Mouse (Mus musculus): Measurements from ENCODE around the gene Chd6. TPM values are rescaled to one million over a fixed set of nuclear protein-coding genes. Genes with fewer than 3 reads are reported as not detected.
"Not testable (repeated sequence)": the region's sequence is repeated elsewhere in the genome, so short reads cannot be mapped to it uniquely, and the experiment has no call there.

Chd6 gene
- total RNA-seq, 2 experiments from 2014 or later, result 14.6 to 16.3 TPM

DNA sequence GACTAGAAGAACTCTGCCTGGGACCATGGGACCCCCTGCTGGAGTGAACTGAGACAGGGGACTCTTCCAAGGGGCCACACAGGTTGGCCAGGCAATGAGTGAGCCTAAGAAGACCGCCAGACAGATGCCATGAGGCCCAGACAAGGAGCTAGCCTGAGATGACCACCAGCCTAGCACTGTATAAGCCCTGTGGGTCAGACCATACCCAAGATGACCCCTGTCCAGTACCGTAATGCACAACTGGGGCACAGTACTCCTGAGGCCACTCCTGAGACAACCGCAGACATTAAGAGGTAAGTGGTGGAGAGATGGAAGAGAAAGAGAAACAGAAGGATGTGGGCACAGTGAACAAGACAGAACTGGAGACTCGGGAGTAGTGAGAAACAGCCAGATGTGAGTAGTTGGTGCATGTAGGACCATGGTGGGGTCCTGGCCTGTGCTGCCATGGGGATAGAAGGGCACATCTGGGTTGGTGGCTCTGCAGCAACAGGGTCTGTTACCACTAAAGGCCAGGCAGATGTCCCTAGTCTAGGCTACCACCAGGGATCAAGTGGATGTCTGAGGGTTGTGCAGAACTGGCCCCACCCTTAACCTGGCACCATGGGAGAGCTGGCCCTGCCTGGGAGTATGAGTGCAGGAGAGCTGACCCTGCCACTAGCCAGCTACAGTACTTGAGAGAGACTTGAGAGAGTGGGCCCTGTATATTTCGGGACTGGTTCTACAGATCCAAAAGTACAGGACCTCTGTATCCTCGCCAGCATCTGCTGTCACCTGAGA, 111.7 kb downstream of the Chd6 start:
- intact Hi-C loops (cut with DNase I; ENCODE audit: low total_unique reads), result no loop called here

DNA sequence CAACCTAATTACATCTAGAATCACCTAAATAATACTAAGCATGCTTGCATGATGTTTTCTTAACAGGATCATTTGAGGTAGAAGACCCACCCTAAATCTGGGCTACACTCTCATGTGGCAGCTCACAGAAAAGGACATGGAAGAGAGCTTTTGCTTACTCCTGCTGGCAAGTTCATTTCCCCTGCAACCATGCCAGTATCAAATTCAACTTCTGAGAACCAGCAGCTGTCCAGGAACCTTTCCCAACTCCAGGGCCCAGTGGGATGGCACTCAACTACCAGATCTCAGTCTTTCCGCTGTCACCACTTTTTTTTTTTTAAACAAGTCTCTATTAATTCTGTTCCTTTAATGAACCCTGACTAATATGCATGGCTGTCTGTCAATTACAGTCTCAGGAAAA, 114.7 kb downstream of the Chd6 start:
- intact Hi-C loops (cut with DNase I; ENCODE audit: low total_unique reads), result no loop called here
- DNase-seq, result peak; percentile 41

More for the DNA sequence above, 111.7 kb downstream of the Chd6 start:
- DNase-seq, result no peak

DNA sequence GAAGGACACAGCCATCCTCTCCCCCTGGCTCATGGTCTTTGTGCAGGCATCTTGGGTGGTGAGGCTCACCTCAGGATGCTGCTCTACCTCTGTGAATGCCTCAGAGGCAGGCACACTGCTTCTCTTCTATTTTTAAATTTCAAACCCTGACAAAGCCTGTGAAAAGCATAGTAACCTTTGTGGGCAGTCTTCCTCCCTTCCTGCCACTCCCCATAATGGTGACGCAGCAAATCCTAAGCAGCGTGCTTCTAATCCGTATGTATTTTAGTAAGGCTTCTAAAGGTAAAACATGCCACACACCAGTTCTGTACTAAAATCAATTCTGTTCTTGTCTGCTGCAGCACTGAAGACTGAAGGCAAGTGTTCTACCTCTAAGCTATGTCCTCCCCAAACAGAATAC, 116.4 kb downstream of the Chd6 start:
- no peak for DNase-seq
- intact Hi-C loops (cut with DNase I; ENCODE audit: low total_unique reads), result no loop called here

DNA sequence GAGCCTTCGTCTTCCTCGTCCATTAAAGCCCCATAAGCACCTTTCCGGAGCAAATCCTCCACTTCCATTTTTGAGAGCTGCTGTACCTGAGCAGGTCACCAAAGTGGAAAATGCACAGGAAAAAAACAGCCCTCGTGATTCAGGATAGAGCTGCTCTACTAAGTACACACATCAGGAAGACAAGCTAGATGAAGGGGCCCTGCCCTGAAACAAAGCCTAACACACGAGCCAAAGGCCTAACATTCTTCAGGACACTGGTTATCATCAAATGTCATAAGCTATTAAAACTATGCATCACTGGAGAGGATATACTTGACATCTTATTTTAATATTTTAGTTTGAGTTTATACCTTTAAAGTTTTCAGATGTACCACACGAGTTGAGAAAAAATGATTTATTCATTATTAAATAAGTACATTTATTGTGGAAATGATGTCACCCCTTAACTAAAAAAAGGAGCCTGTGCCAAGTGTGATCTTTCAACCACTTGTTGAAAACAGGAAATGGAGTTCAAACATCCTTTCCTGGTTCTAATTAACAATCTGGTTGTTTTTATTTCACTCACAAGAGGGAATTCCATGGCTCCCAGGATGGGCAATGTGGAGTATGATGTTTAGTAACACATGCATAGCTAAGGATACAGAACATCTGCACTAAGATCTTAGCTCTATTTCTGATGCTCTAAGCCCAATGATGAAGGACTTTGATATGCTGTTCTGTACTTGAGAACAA, 118.4 kb downstream of the Chd6 start:
- no peak for DNase-seq

DNA sequence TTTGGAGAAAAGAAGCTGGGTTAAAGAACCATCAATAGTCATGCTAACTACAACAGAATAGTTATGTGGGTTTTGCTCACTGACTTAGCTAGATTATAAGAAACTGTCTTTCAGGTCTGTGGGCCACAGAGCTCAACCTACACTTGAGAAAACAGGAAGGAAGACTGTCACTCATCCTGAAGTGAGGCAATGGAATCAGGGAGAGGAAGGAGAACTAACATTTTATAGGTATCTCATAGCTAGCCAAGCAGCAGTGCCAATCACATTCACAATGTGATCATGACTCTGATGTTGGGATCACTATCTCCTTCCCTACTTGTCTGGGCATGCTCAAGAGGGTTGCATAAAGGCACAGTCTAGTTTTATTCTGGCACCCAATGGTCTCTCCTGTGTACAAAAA, 121.4 kb downstream of the Chd6 start:
- intact Hi-C loops (cut with DNase I; ENCODE audit: low total_unique reads), result no loop called here
- no peak for DNase-seq

More for the DNA sequence above, 118.4 kb downstream of the Chd6 start:
- intact Hi-C loops (cut with DNase I; ENCODE audit: low total_unique reads), result no loop called here

DNA sequence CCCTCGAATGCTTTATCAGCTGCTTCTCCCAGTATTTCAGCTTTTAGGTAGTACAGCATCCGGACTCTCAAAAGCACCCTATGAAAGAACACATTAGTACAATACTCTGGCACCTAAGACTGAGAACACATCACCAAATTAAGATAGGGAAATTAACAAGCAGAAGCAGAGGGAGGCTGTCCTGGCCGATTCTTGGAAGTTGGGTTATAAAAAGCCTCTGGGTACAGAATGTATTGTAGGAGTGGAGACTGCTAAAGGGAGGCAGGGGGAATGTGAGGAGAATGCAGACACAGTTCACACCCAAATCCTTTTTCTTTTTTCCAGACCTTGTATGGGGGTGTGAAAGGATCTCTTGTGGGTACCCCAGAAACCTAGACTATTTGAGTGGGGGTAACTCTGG, 126.2 kb downstream of the Chd6 start:
- intact Hi-C loops (cut with DNase I; ENCODE audit: low total_unique reads), result no loop called here
- DNase-seq, result no peak

DNA sequence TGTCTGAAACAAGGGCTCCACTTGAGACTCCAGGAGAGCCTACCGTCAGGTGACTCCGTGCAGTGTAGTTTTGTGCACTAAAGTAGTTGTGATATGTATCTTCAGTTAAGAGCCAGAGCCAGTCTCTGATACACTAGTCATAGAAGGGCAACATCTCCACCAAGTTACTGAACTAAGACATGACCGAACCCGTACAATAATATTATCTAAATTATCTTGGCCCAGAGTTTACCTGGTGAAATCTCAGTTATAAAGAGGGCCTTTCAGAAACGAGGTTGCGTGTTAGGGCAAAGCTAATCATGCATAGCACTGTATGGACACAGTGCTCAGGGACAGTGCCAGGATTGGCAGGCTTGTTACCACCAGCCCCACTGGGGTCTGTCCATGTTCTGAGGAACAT, 127.1 kb downstream of the Chd6 start:
- intact Hi-C loops (cut with DNase I; ENCODE audit: low total_unique reads), result no loop called here

DNA sequence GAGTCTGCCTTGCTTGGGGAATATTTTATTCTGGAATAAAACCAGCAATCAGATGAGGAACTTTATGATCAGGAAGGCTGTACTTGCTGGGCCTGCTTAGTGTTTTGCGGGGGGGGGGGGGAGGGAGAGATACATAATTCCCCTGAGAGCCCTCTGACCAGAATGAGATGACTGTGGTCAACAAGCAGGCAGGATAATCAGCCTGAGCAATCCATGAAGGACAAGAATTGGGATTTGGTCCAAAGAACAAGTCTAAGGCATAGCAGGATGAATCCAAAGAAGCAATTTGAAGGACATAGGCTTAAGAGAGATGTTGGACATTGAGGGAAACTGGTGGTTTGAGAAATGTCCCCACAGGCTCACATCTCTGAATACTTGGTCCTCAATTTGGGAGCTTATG, 130.2 kb downstream of the Chd6 start:
- DNase-seq, result no peak
- intact Hi-C loops (cut with DNase I; ENCODE audit: low total_unique reads), result no loop called here

More for the DNA sequence above, 127.1 kb downstream of the Chd6 start:
- DNase-seq, result no peak

DNA sequence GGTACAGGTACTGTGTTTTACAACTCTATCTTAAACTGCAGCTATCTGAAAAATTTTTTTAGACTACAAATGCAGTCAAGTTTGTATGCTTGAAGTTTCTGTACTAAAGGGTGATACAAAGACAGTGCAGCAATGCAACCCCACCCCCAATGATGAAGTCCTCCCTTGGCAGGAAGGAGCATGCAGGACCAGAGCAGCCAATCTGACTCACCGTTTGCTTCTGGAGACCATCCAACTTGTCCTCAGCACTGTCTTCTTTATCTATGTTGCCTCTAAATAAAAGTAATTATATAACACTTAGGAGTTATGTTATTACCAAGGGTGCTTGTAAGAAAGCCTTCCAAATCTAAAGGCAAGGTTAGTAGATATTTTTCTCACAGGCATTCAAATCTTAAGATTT, 131.6 kb downstream of the Chd6 start:
- DNase-seq, result no peak

DNA sequence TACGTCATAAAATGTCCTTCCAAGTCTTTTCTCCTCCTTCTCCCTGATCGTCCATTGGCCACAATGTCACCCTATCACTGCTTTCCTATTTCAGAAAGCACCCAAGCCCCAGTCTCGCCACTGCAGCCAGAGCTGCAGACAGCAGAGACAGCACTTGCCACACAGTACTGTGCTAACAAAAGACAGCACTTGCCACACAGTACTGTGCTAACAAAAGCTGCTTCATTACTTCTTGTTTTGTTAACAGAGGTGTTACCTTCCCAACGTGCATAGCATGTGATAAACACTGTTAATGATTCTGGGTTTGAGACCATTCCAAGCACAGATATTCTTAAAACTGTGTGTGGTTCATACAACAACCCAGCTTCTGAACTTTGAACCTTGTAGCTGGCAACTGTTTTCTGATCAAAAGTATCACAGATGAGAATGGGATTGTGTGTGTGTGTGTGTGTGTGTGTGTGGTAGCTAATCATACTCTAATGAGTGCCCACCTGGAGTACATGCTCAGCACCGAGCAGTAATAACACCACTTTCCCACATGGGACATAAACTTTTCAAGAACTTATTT, 135.1 kb downstream of the Chd6 start:
- DNase-seq, result no peak
- intact Hi-C loops (cut with DNase I; ENCODE audit: low total_unique reads), result no loop called here

More for the DNA sequence above, 131.6 kb downstream of the Chd6 start:
- intact Hi-C loops (cut with DNase I; ENCODE audit: low total_unique reads), result no loop called here

DNA sequence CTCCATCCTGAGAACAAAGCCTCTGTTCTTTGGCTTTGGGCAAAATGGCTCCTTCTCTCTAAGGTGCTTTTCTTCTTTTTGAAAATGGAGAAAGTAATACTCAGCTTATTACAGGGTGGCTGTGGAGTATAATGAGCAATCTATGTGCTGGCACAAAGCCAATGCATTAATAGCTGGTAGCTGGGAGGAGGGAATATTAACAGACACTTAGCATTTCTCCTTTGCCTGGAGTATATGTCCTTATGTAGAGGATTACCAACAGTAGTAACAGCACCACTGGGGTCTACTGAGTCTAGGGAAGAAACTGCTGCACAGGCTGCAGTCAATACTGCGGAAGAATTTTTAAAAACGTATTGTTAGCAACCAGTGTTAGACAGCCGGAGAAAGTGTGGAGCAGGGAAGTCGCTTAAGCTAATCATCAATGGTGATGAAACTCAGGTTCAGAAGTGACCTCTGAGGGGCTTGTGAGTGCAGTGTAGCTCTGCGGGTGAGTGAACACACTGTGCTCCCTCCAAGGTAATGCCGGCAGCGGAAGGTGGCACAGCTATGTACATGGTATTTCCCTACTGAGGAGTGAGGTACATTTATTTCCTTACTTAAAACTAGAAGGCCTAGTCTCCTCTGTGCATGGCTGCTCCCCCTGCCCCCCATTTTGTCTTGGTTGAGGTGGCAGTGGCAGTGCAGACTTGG, 136.6 kb downstream of the Chd6 start:
- intact Hi-C loops (cut with DNase I; ENCODE audit: low total_unique reads), result no loop called here
- DNase-seq, result no peak

DNA sequence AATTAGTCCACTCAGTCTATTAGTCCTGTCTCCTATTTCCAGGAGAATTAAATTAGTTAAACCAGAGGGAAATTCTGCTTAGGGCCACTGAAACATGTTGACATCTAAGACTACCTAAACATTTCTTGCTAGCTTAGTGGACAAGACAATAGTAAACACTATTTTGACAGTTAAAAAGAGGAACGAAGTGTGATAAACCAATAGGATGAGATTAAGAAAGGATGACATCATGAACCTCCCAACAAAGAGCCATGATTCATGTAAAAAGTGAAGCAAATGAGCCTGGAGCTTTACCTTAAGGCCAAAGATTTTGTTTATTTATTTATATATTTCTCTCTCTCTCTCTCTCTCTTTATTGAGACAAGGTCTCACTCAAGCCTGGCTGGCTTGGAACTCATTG, 146.7 kb downstream of the Chd6 start:
- intact Hi-C loops (cut with DNase I; ENCODE audit: low total_unique reads), result no loop called here
- DNase-seq, result no peak

DNA sequence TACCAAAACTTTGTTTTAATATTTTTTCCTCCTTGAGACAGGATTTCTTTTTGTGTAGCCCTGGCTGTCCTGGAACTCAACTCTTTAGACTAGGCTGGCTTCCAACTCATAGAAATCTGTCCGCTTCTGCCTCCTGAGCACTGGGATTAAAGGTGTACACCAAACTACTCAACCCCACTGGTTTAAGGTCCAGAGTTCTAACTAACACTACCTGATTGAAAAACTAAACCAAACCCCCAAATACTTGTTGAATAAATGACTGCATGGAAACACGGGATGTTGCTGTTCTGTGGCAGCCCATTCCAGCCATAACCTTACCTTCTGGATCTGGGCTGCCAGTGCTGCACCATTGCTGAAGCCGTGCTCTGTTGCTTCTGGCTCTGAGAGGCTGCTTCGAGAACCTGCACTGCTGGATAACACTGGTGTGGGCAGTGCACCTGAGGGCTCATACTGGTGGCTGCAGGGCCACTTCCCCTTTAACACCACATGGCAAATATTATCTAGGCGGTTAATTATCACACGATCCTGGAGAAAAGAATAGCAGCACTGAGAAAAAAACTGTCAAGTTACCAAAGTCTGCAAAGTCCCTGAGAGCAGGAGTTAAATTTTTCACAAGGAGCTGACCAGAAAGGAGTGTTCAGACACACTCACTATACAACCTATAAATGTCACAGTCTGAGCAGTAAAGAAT, 147.8 kb downstream of the Chd6 start:
- no peak for DNase-seq
- intact Hi-C loops (cut with DNase I; ENCODE audit: low total_unique reads), result no loop called here

DNA sequence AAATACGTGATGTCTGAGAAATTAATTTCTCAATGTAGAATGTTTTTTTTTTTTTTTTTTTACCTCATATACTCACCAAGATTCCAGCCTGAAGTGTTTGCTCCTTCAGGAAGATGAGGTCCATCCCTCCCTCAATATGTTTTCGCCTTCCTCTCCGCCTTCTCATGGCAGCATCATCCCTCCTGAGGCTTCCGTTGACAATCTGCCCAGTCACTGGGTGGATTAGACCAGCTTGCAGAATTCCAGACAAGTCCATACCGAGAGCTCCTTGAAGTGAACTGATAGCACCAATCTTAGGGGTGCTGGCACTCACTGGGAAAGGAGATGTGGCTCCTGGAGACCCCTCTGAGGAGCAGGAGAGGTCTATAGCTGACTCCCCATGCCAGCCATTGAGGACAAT, 149.0 kb downstream of the Chd6 start:
- intact Hi-C loops (cut with DNase I; ENCODE audit: low total_unique reads), result no loop called here
- peak; percentile 24 for DNase-seq

DNA sequence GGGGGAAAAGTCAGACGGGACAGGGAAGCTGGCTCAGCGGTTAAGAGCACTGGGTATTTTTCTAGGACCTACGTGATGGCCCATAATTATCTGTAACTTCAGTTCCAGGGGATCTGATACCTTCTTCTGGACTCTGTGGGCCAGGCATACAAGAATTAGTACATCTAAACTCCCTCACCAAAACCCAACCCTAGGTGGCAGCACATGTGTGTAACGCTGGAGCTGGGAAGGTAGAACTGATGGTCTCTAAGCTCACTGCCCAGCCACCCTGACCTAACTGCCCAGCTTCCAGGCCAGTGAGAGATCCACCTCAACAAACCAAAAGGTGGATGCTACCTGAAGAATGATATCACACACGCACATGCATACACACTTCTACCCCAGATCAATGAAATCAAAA, 150.1 kb downstream of the Chd6 start:
- DNase-seq, result no peak
- intact Hi-C loops (cut with DNase I; ENCODE audit: low total_unique reads), result no loop called here

DNA sequence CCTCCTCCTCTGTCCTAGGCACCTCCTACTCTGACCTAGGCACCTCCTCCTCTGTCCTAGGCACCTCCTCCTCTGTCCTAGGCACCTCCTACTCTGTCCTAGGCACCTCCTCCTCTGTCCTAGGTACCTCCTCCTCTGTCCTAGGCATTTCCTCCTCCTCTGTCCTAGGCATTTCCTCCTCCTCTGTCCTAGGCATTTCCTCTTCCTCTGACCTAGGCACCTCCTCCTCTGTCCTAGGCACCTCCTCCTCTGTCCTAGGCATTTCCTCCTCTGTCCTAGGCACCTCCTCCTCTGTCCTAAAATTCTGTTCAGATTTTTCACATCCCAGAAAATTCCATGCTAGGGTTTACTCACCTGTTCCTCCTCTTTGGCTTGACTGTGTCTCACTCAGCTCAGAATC, 151.1 kb downstream of the Chd6 start:
- DNase-seq; intact Hi-C loops (cut with DNase I; ENCODE audit: low total_unique reads): not testable (repeated sequence)

DNA sequence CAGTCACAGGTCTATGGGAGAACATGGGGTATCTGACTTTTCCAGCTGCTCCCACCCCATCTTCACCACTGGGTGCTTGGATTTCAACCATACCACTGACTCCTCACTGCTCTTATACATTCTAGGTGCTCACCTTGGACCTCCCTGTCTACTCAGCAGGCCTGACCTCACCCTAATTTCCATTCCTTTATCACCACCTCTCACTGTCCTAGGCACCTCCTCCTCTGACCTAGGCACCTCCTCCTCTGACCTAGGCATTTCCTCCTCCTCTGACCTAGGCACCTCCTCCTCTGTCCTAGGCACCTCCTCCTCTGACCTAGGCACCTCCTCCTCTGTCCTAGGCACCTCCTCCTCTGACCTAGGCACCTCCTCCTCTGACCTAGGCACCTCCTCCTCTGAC, 151.6 kb downstream of the Chd6 start:
- intact Hi-C loops (cut with DNase I; ENCODE audit: low total_unique reads), result not testable (repeated sequence)

DNA sequence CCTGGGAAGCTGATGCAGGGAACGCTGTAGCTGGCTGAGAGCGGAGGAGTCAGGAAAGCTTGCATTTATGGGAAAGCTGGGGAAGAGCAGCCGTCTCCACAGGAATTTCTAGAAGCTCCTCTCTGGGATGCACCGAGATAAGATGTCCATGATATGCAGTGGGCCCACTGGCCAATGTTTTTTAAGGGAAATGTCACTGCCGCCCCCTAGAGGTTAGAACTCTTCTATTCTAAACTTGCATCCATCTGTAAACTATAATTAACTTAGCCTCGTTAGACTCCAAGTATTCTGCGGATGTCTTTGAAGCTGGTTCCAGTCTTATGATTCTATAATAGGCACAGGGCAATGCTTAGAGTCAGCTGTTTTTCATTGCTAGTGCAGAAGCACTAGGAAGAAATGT, 153.5 kb downstream of the Chd6 start:
- intact Hi-C loops (cut with DNase I; ENCODE audit: low total_unique reads), result no loop called here
- peak; percentile 23 for DNase-seq

More for the DNA sequence above, 151.6 kb downstream of the Chd6 start:
- not testable (repeated sequence) for DNase-seq

DNA sequence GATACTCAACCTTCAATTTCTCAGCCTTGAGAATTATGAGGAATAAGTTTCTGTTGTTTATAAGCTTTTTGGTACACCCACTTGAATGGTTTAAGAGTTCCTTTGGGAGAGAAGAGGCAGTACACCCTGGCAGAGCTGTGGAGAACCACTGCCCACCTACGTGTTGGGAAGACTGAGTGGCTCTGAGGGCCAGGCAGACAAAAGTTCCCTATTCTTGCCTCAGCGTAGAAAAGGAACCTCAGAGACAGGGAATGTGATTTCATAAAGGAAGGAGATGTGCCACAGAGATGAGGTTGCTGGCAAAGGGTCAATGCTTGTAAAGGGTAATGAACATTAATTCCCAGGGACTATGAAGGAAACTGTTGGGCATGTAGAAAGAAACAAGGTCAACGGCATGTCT, 154.3 kb downstream of the Chd6 start:
- no peak for DNase-seq
- intact Hi-C loops (cut with DNase I; ENCODE audit: low total_unique reads), result no loop called here
